Mouse (Mus musculus) left cerebral cortex, adult 2 months (tissue): ENCODE data around the gene Oprm1. TPM values are rescaled to one million over a fixed set of nuclear protein-coding genes. Genes with fewer than 3 reads are reported as not detected.
"Not testable (repeated sequence)": the region's sequence is repeated elsewhere in the genome, so short reads cannot be mapped to it uniquely, and the experiment has no call there.

Experiments
- DNase-seq, 2 experiments: peaks; one replicate each; pipeline ENCODE4 v3.0.0; 2021 to 2022; ENCODE audit warnings: low spot score in 2 of 2, mixed read lengths in 1 of 2; ENCODE audit errors: extremely low spot score in 1 of 2
- H3K27ac ChIP-seq: fragments of 200-600 bp; 2 replicates; pipeline ENCODE4 v1.8.1; 2022
- H3K4me3 ChIP-seq: fragments of 200-600 bp; 2 replicates; pipeline ENCODE4 v1.8.1; 2022
- CTCF ChIP-seq: fragments of 200-600 bp; IDR thresholded peaks from 2 replicates; pipeline ENCODE4 v1.8.1; 2022; ENCODE audit warnings: antibody characterized with exemption, mild to moderate bottlenecking, moderate library complexity
- intact Hi-C: fragments of 180-260 bp; cut with DNase I; formaldehyde crosslinking; loops from one replicate; pipeline ENCODE4 v1.15.1; 2025
- total RNA-seq, 2 experiments: library from RNA; stranded (reverse); gene quantifications; 2 replicates each; pipeline ENCODE4 v1.2.3; 2021

Gene Oprm1
- total RNA-seq, 2 experiments from 2014 or later: 7.6 to 9.3 TPM

- no peak overlapping the region for H3K27ac ChIP-seq
- no peak overlapping the region for H3K4me3 ChIP-seq
- TF ChIP-seq CTCF: no peak
- intact Hi-C loops: no loop called here
- no peak for DNase-seq
These were observed 227.9 kb downstream of the Oprm1 start for GRCm38 (mm10) chr10:6986246-6986645.

GRCm38 (mm10) chr10:6987399-6988098 lies 229.2 kb downstream of the Oprm1 start:
- no peak for TF ChIP-seq CTCF

GRCm38 (mm10) chr10:6988555-6988954 lies 230.2 kb downstream of the Oprm1 start:
- Histone ChIP-seq H3K27ac (no peak overlapping the region), H3K4me3 (no peak overlapping the region)
- DNase-seq: no peak
- intact Hi-C loops: no loop called here
- no peak for TF ChIP-seq CTCF

More at GRCm38 (mm10) chr10:6987399-6988098, 229.2 kb downstream of the Oprm1 start:
- intact Hi-C loops: no loop called here
- Histone ChIP-seq H3K4me3 (no peak overlapping the region), H3K27ac (no peak overlapping the region)
- DNase-seq: no peak

GRCm38 (mm10) chr10:6996895-6997294 lies 238.6 kb downstream of the Oprm1 start:
- Histone ChIP-seq H3K4me3 (no peak overlapping the region), H3K27ac (no peak overlapping the region)
- intact Hi-C loops: no loop called here
- no peak for DNase-seq
- TF ChIP-seq CTCF: no peak

GRCm38 (mm10) chr10:6998576-6999250 lies 240.4 kb downstream of the Oprm1 start:
- intact Hi-C loops: no loop called here
- TF ChIP-seq CTCF: no peak
- Histone ChIP-seq H3K4me3 (no peak overlapping the region), H3K27ac (no peak overlapping the region)
- DNase-seq: no peak

GRCm38 (mm10) chr10:6999355-6999754 lies 241.0 kb downstream of the Oprm1 start:
- intact Hi-C loops: no loop called here
- no peak for TF ChIP-seq CTCF
- DNase-seq: no peak
- no peak overlapping the region for H3K4me3 ChIP-seq
- no peak overlapping the region for H3K27ac ChIP-seq

GRCm38 (mm10) chr10:7003898-7004297 lies 245.6 kb downstream of the Oprm1 start:
- H3K4me3 ChIP-seq, H3K27ac ChIP-seq, intact Hi-C loops, DNase-seq: not testable (repeated sequence)

GRCm38 (mm10) chr10:7004980-7005538 lies 246.8 kb downstream of the Oprm1 start:
- no peak; the same call in none of the 2 replicates for TF ChIP-seq CTCF
- no peak overlapping the region for H3K27ac ChIP-seq
- DNase-seq: no peak
- intact Hi-C loops: no loop called here
- H3K4me3 ChIP-seq: no peak overlapping the region

GRCm38 (mm10) chr10:7010543-7010942 lies 252.2 kb downstream of the Oprm1 start:
- DNase-seq: no peak
- H3K27ac ChIP-seq: no peak overlapping the region
- no peak overlapping the region for H3K4me3 ChIP-seq
- no peak for TF ChIP-seq CTCF
- intact Hi-C loops: no loop called here

GRCm38 (mm10) chr10:7015199-7015598 lies 256.9 kb downstream of the Oprm1 start:
- intact Hi-C loops: no loop called here
- TF ChIP-seq CTCF: no peak
- Histone ChIP-seq H3K27ac (no peak overlapping the region), H3K4me3 (no peak overlapping the region)
- DNase-seq: no peak

GRCm38 (mm10) chr10:7019781-7020386 lies 261.6 kb downstream of the Oprm1 start:
- H3K4me3 ChIP-seq: no peak overlapping the region
- H3K27ac ChIP-seq: no peak overlapping the region
- no peak for DNase-seq
- intact Hi-C loops: no loop called here
- TF ChIP-seq CTCF: no peak

GRCm38 (mm10) chr10:7020551-7020950 lies 262.2 kb downstream of the Oprm1 start:
- no peak for DNase-seq
- no peak overlapping the region for H3K4me3 ChIP-seq
- intact Hi-C loops: no loop called here
- no peak for TF ChIP-seq CTCF
- no peak overlapping the region for H3K27ac ChIP-seq
